Mouse (Mus musculus) right cerebral cortex, postnatal 25 days (tissue): ENCODE measurements around the gene Arl4d.
A peak's percentile ranks its signal among the peaks of the same experiment; 100 is the strongest.
"Not testable (repeated sequence)": the region's sequence is repeated elsewhere in the genome, so short reads cannot be mapped to it uniquely, and the experiment has no call there.

ENCODE experiments used
- DNase-seq: peaks from one replicate; pipeline ENCODE4 v3.0.0; 2022

Arl4d gene

DNA sequence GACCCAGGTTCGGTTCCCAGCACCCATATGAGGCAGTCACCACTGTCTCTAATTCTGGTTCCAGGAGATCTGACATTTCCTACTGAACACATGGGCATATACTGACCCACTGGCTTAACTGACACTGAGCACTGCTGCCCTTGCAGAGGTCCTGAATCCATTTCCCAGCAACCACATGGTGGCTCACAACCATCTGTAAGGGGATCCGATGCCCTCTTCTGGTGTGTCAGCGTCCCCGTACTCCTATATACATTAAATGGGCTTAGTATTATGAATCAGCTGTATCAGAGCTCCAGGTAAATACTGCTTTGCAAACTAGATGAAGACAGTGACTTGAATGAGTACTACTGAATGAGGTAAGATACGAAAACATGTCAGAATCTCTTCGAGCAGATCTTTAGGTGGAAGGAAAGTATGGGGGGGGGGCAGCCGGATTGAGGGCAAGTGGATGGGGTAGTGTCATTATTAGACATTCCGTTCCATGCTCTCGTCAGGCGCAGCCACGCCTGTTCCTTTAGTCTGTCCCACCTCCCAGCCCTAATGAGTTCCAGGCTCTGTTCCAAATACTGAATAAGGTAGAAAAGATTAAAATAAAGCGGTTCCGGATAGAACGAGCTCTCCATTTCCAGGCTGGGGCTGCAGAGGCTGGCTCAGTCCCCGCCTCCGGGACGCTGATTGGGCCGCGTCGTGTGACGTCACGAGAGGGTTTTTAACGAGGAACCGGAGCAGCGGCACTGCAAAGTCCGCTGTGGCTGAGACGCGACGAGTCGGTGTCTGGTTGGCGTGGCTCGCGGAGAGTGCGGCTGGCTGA is at the start of gene Arl4d:
Arl4d (plus strand) TSS at position 717 of the 811 bp plus-strand sequence.
- peak; percentile 94 for DNase-seq

DNA sequence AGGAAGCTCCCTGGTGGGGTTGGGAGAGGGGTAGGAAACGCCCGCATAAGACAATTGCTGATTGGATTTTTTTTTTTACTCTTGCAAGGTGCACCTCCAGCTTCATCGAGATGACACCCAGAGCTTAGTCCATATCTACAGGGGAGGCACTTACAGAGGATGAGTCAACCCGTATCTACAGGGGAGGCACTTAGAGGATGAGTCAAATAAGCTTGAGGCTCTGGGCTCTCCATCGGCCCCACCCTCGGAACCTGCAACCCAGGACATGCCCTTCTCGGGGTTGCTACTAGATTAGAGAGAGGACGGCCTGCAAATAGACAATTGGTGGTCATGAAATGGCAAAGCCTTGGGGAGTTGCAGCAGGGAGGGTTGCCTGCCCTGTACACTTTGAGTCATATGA is 49.2 kb upstream of the Arl4d start:
- DNase-seq, result no peak

DNA sequence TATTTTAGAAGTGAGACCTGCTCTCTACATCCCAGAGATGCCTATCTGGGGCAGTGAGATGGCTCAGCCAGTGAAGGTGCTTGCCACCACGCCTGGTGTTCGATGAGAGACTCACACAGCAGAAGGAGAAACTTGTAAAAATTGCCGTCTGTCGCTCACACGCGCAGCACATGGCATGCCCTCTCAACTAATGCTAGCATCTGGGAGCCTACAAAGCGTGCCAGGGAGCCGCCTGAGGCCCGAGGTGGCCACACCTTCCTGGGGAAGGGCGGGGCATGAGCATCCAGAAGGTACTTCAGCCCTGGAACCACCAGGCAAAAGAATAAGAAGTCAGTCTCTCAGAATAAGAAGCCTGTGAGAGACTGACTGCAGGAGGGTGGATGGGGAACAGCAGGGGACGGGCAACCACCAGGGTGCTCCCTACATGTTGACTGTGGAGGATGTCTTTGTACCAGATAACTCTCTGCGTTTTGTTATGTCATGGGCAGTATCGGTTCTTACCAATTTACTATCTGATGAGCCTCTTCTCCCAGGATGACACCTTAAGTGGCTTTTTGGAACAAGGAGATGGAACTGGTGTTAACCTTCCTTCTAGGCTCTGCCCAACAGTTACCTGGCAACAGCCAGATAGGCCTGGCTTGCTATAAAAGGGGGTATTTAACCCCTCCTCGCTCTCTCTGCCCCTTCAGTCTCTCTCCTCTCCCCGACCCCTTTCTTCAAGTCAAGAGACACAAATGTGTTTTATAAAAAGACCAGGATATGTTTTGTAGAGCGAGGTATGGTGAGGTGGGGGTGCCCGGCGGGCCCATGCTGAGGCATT is 48.2 kb upstream of the Arl4d start:
- no peak for DNase-seq

DNA sequence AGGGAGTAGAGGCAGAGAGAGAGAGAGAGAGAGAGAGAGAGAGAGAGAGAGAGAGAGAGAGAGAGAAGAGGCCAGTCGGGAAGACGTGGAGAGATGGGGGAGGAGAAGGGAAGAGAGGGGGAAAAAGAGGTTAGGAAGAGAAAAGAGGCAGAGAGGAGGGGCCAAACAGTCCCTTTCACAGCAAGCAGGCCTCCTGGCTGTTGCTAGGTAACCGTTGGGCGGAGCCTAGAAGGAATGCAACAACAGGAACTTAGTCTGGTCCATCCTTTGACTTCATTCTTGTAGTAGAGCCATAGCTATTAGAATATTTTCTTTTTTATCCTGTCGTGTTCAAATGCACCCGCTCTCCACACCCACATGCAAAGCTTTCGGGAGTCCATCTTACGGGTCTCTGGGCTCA is 47.5 kb upstream of the Arl4d start:
- no peak for DNase-seq

DNA sequence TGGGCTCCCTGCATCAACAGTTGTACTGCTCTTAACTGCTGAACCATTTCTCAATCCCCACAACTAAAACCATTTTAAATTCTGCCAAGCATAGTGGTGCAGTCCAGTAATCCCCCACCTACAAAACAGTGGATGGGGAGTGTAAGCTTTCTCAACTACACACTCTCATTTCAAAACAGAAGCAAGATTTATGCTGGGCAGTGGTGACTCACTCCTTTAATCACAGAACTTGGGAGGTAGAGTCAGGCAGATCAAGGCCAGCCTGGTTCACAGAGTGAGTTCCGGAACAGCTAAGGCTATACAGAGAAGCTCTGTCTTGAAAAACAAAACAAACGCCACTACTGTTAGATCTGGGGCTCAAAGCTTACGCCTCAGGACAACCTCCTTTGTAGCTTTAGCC is 46.7 kb upstream of the Arl4d start:
- no peak for DNase-seq

DNA sequence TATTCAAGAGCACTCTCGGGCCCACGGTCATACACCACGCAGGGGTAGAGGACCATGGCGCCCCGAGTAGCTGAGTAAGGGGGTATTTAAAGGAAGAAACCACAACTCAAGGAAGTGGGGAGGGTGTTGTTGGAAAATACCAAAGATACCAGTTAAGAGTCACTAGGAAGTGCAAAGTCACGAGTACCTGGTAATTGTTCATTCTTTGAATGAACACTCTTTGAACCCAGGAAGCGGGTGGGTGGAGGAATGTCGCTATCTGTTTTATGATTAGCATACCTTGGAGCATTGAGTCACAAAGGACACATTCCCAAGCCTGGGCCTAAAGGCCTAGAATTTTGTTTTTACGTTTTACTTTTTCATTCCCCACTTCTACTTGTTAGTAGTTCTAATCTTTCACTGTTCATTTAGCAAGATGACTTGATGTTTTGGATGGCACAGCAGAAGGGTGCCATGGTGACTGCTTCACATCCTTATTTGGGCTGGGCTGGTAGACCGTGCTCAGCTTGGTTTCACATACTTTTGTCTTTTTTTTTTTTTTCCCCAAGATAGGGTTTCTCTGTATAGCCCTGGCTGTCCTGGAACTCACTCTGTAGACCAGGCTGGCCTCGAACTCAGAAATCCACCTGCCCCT is 45.2 kb upstream of the Arl4d start:
- not testable (repeated sequence) for DNase-seq

DNA sequence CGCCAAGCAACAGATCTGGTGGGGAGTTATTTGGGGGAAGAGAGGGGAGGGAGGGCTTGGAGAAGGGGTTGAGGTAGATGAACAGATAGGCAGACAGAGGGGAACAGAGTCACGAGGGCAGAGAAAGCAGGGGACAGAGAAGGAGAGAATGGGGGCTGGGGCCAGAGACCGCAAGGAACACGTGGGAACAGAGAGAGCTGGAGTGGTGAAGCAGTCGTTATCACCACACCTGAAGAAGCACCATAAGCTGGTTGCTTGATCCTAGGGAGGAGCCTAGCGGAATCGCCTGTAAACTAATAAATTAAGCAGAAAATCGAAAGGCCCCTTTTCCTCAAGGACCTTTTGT is 38.7 kb upstream of the Arl4d start:
- DNase-seq, result no peak

DNA sequence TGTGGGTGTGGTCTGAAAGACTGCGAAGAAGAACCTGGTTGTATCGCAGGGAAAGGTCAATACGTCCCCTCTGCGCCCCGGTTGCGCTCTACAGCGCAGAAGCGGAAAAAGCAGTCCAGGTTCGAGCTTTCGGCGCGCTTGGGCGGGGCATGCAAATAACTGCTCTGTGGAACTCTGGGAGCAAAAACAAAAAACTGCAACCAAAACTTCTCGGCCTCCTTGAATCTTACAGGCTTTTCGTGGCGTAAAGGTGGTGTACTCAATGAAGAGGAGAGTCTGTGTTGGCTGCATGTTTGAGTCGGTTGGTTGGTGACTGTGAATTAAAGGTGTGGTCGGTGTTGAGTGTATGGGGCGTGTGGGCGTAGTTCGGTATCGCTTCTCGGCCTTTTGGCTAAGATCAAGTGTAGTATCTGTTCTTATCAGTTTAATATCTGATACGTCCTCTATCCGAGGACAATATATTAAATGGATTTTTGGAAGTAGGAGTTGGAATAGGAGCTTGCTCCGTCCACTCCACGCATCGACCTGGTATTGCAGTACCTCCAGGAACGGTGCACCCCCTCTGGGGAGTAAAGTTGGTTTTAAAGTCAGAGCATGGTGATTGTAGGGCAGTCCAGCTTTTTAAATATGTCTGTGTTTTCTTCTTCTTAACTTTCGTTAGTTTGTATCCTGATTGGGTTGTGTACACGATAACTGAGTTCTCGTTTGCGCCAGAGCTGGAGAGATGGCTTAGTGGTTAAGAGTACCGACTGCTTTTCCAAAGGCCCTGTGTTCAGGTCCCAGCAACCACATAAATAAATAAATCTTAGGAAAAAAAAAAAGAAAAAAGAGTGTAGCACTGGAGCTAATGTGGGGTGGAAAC is 38.1 kb upstream of the Arl4d start, which contains the start of gene Rdm1:
Rdm1 (plus strand) TSS at position 201 of the 862 bp plus-strand sequence.
- DNase-seq, result peak; percentile 78

DNA sequence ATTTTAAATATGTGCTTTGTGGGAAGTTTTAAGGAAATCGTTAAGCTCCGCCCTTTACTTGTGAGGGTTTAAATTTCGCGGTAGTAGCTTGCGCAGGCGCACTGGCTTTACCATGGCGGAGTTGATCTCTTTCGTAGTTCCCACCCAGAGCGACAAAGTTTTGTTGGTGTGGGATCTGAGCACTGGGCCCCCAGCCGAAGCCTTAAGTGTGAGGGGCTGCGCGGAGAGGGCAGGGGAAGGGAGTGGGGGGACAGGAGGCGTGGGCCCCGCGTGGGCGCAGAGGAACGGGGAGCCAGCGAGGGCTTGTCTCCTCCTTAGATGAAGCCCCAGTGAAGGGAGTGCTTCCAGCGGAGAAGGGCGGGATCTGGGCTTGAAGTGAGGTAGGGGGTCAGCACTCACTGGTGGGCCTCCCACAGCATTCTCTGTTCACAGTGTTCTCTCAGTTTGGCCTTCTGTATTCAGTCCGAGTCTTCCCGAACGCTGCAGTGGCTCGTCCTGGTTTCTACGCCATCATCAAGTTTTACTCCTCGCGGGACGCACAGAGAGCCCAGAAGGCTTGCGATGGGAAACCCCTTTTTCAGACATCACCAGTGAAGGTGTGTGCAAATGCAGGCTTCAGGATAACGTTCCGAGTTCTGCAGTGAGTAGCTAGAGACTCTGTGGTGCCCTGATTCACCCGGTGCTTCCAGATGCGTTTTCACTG is 37.3 kb upstream of the Arl4d start:
- peak; percentile 66 for DNase-seq

DNA sequence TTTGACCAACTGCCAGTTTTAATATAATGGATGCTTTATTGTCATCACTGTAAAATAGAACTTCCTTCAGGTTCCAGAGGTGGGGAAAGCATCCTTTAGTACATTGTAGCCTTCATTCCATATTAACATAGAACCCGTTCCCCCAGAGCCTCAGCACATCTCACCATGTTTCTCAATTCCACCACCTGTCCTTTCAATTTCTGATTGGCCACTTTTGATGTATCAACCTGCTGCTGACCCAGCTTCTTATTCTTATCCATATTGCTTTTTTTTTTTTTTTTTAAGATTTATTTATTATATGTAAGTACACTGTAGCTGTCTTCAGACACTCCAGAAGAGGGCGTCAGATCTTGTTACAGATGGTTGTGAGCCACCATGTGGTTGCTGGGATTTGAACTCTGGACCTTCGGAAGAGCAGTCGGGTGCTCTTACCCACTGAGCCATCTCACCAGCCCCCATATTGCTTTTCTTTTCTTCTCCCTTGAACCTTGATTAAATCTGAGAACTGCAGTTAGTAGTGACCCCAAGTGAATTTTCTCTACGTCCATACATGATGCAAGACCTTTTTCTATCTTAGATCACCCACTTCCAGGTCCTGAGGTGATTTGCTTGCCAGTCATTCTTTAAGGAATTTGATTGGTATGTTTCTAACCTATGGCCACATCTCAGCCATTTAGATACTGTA is 36.5 kb upstream of the Arl4d start:
- DNase-seq, result not testable (repeated sequence)

DNA sequence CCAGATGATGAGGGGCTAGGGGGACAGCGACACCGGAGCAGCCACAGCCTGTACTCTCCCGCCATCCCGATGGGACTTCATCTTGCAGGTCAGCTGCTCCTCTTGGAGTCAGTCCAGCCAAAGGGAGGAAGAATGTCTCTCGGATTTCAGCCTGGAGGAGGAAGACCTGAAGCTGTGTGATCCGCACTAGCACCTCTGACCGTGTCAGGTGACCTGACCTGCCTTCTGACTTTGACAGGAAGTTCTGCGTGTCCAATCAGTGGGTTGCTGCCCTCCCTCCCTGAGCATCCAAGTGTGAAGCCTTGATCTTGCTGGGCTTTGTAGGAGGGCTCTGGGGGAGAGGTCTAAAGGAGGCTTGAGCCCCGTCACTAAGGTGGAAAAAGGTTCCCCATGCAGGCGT is 29.7 kb upstream of the Arl4d start:
- DNase-seq, result no peak

DNA sequence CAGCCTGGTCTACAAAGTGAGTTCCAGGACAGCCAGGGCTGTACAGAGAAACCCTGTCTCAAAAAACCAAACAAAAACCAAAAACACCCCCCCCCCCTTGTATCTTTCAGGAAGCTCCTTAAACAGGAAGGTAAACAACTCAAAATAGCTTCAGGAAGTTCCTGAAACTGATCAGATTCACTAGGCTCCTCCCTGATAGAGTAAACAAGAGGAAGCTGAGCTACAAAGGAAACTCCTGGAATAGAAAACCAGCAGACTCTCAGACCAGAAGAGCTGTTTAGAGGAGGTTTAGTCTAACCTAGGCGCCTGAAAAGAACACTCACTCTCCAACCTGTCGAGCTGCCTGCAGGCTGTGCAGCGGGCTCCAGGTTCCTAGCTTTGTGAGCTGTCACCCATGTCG is 25.6 kb upstream of the Arl4d start:
- no peak for DNase-seq

DNA sequence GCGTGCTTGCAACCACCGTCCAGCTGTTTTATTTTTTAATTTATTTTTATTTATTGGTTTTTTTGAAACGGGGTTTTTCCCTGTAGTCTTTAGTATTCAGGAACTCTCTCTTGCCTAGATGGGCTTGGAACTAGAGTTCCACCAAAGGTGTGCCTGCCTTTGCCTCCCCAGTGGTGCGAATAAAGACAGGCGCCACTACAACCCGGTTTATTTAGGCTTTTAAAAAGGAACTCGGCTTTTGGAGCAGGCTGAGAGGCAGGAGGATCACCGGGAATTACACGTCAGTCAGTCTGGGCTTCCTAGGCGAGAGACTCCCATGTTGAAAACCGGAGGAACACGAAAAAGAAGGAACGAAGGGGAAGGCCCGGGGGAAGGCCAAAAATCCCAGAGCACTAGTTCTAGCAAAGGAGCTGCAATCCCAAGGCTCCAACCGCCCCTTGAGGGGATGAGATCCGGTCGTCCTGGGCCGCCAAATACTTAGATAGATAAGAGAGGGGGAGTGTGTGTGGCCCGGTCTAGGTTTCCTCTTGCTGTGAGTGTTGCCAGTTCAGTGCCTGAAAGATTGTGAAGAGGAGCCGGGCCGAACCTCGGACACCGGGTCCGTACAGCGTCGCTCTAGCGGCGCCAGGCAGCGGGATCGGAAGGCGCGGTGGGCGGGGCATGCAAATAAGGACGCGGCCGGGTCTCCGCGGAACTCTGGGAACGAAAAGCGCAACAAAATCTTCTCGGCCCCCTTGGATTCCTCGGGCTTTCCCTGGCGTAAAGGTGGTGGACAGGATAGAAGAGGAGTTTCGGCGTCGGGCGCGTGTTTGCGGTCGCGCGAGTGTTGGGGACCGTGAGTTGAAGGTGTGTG is 24.3 kb upstream of the Arl4d start:
- DNase-seq, result peak; percentile 82

DNA sequence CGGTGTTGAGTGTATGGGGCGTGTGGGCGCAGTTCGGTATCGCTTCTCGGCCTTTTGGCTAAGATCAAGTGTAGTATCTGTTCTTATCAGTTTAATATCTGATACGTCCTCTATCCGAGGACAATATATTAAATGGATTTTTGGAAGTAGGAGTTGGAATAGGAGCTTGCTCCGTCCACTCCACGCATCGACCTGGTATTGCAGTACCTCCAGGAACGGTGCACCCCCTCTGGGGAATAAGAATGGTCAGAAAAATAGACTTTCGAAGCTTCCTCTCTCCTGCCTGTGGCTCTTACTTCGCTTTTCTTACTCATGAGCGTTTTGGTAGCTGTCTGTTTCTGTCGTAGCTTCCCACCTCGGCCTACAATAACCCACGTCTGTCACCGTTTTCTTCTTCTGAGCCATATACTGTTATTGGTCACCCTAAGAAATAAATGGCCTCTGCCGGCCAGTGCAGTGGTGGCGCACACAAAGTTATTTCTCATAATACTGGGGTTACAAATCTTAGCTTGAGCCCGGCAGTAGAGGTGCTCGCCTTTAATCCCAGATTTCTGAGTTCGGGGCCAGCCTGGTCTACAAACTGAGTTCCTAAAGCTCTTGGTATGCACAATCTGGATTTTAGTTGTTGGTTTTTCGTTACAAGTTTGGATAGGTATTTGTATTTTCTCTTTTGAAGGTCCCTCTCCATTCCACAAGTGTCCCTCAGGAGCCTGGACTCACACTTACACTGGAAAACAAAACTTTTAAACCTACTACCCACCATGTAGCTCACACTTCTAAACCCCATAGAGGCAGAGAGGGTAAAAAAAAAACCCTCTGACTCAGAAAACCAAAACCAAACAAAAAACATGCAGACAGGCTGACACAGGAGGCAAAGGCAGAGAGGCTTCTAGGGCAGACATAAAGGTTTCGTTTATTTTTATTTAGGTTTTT is 23.4 kb upstream of the Arl4d start:
- not testable (repeated sequence) for DNase-seq

DNA sequence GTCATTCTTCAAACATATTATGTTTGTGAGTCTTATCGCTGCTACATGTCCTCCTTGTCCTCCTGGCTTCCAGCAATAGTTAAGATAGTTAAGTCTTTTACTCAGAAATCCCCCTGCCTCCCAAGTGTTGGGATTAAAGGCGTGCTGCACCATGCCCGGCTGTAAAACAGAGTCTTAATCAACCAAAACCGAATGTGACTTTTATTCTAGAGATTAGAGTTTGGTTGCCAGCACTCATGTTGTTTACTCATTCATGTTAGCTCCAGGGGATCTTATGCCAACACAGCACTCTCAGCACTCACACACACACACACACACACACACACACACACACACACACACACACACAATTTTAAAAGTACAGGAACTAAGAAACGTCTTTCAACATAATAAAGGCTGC is 22.4 kb upstream of the Arl4d start:
- no peak for DNase-seq

DNA sequence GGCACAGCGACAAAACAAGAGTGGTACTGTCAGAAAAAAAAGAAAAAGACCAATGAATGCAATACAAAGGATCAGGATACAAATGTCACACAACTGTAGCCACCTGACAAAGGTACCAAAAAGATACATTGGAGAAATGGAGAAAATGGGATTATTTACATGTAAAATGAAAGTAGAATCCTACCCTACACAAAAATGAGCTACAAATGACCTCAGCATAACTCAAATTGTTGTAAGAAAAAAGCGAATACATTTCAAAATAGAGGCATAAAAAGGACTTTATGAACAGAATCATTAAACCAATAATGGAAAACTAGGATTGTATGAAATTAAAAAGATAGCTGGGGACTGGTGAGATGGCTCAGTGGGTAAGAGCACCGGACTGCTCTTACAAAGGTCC is 20.8 kb upstream of the Arl4d start:
- DNase-seq, result no peak

DNA sequence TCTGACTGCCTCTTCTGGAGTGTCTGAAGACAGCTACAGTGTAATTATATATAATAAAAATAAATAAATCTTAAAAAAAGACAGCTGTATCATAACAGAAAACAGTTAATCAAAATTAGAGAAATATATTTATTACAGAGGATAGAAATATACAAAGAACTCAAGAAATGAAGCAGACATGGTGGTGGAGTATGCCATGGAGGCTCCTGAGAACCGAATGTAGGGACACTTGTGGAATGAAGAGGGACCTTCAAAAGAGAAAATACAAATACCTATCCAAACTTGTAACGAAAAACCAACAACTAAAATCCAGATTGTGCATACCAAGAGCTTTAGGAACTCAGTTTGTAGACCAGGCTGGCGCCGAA is 20.3 kb upstream of the Arl4d start:
- not testable (repeated sequence) for DNase-seq

DNA sequence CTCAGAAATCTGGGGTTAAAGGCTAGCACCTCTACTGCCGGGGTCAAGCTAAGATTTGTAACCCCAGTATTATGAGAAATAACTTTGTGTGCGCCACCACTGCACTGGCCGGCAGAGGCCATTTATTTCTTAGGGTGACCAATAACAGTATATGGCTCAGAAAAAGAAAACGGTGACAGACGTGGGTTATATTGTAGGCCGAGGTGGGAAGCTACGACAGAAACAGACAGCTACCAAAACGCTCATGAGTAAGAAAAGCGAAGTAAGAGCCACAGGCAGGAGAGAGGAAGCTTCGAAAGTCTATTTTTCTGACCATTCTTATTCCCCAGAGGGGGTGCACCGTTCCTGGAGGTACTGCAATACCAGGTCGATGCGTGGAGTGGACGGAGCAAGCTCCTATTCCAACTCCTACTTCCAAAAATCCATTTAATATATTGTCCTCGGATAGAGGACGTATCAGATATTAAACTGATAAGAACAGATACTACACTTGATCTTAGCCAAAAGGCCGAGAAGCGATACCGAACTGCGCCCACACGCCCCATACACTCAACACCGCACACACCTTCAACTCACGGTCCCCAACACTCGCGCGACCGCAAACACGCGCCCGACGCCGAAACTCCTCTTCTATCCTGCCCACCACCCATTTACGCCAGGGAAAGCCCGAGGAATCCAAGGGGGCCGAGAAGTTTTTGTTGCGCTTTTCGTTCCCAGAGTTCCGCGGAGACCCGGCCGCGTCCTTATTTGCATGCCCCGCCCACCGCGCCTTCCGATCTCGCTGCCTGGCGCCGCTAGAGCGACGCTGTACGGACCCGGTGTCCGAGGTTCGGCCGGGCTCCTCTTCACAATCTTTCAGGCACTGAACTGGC is 19.7 kb upstream of the Arl4d start:
- peak; percentile 69 for DNase-seq
